Mouse (Mus musculus) C2C12 (cell line): ENCODE measurements around the gene Sh3bp4.

Experiments
- CEBPB ChIP-seq: IDR thresholded peaks from one replicate; pipeline ENCODE4 v1.6.1; 2011; ENCODE audit warnings: low read depth, mild to moderate bottlenecking, control low read depth, moderate library complexity
- CTCF ChIP-seq: IDR thresholded peaks from one replicate; pipeline ENCODE4 v1.5.1; 2011; ENCODE audit not compliant: control insufficient read depth, insufficient read depth, insufficient read length
- FOSL1 ChIP-seq: IDR thresholded peaks from one replicate; pipeline ENCODE4 v1.8.0; 2011; ENCODE audit warnings: mild to moderate bottlenecking, low read length; ENCODE audit not compliant: poor library complexity, insufficient read depth, severe bottlenecking
- MAX ChIP-seq: IDR thresholded peaks from one replicate; pipeline ENCODE4 v1.6.1; 2011; ENCODE audit warnings: mild to moderate bottlenecking, control low read depth
- MYOD1 ChIP-seq: IDR thresholded peaks from one replicate; pipeline ENCODE4 v1.6.1; 2011; ENCODE audit warnings: low read depth; ENCODE audit not compliant: control insufficient read depth, insufficient read length
- MYOG ChIP-seq: IDR thresholded peaks from one replicate; pipeline ENCODE4 v1.6.1; 2011; ENCODE audit not compliant: control insufficient read depth, insufficient read length; ENCODE audit errors: extremely low read depth
- USF1 ChIP-seq: IDR thresholded peaks from one replicate; pipeline ENCODE4 v1.6.1; 2011; ENCODE audit warnings: low read depth, mild to moderate bottlenecking, control low read depth, moderate library complexity

DNA sequence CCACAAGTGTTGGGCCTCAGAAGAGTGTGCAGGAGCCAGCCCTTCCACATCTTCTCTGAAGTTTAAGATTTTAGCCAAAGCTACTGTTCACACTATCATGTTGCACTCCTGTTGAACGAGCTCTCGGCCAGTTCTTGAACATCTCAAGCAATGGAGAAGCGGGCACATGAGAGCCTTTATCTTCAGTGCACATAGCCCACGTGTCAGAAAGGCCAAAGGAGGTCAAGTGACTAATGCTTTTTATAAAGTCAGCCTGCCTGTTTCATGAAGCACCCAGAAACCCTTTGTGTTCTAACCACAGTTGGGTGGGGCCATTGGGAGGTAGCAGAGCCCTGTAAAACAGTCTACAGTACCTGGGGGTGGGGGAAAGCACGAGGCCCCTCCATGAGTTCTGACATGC is 52.2 kb downstream of the Sh3bp4 start:
- TF ChIP-seq CTCF (no peak), MAX (peak; percentile 91), MYOD1 (no peak), CEBPB (no peak), FOSL1 (peak; percentile 29), MYOG (no peak), USF1 (peak; percentile 86)
